Mouse (Mus musculus): ENCODE data around the gene Lrp10. TPM values are rescaled to one million over a fixed set of nuclear protein-coding genes. Genes with fewer than 3 reads are reported as not detected.
A peak's percentile ranks its signal among the peaks of the same experiment; 100 is the strongest.

The Lrp10 gene
- polyA plus RNA-seq, 1 experiment from 2014 or later: 55.8 TPM

GRCm38 (mm10) chr14:54454669-54455528 lies 9.0 kb upstream of the Lrp10 start:
- Histone ChIP-seq H3K4me1 (replicated peaks) (no peaks in the 10 kb centered on the region), H3K4me3 (no peak overlapping the region), H3K9ac (no peak overlapping the region), H3K4me2 (no peak overlapping the region), H3K36me3 (no peaks in the 10 kb centered on the region), H3K27ac (ENCODE audit: poor library complexity, severe bottlenecking) (no peak overlapping the region), H3K9me3 (replicated peaks) (no peaks in the 10 kb centered on the region), H3K27me3 (replicated peaks) (no peaks in the 10 kb centered on the region; the same call in 1 of the 2 replicates)
- ATAC-seq (ENCODE audit: insufficient number of reproducible peaks, low FRiP score): no peak
- 61% methylated on average over 11 of the region's 11 CpGs for WGBS

- WGBS: 72% methylated on average over 14 of the region's 14 CpGs
These were observed 5.9 kb upstream of the Lrp10 start for GRCm38 (mm10) chr14:54457907-54458569.

DNA sequence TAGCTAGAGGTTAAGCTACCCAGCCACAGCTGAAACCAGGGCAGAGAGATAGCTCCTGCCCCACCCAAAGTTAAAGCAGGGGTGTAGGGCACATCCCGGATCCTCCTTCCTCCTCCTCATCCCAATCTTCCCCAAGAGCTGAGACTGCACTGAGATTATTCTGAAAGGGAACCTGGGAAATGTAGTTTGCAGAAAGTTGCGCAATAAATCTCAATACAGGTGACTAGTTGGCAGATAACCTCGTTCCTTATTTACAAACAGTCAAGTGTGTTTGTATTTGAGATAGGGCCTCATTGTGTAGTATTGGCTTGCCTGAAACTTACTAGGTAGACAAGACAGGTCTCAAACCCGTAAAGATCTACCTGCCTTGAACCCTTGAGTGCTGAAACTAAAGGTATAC lies 1.8 kb upstream of the Lrp10 start:
- 82% methylated on average over 4 of the region's 4 CpGs for WGBS
- H3K36me3 ChIP-seq: peaks cover 16% of the 10 kb centered on the region
- no peak overlapping the region for H3K4me2 ChIP-seq
- H3K9me3 ChIP-seq (replicated peaks): no peaks in the 10 kb centered on the region
- no peak overlapping the region for H3K9ac ChIP-seq
- H3K27me3 ChIP-seq (replicated peaks): no peaks in the 10 kb centered on the region
- no peak overlapping the region for H3K4me3 ChIP-seq
- peaks cover 9% of the 10 kb centered on the region; the same call in 1 of the 2 replicates for H3K4me1 ChIP-seq (replicated peaks)
- H3K27ac ChIP-seq (ENCODE audit: poor library complexity, severe bottlenecking): no peak overlapping the region
- no peak for ATAC-seq (ENCODE audit: insufficient number of reproducible peaks, low FRiP score)

More at GRCm38 (mm10) chr14:54457907-54458569, 5.9 kb upstream of the Lrp10 start:
- Histone ChIP-seq H3K4me1 (replicated peaks) (no peaks in the 10 kb centered on the region), H3K27me3 (replicated peaks) (no peaks in the 10 kb centered on the region), H3K27ac (ENCODE audit: poor library complexity, severe bottlenecking) (no peak overlapping the region), H3K4me2 (no peak overlapping the region), H3K9me3 (replicated peaks) (no peaks in the 10 kb centered on the region), H3K4me3 (no peak overlapping the region), H3K36me3 (no peaks in the 10 kb centered on the region), H3K9ac (no peak overlapping the region)
- ATAC-seq (ENCODE audit: insufficient number of reproducible peaks, low FRiP score): no peak

- Histone ChIP-seq H3K4me2 (peak overlapping the region; percentile 83), H3K4me3 (peak overlapping the region; percentile 81), H3K4me1 (replicated peaks) (peaks cover 12% of the 10 kb centered on the region; the same call in 1 of the 2 replicates), H3K27ac (ENCODE audit: poor library complexity, severe bottlenecking) (peak overlapping the region; percentile 45; the same call in 1 of the 2 replicates), H3K9me3 (replicated peaks) (no peaks in the 10 kb centered on the region), H3K27me3 (replicated peaks) (no peaks in the 10 kb centered on the region), H3K9ac (peak overlapping the region; percentile 90; the same call in 1 of the 2 replicates), H3K36me3 (peaks cover 28% of the 10 kb centered on the region)
- 15% methylated on average over 12 of the region's 12 CpGs for WGBS
- ATAC-seq (ENCODE audit: insufficient number of reproducible peaks, low FRiP score): no peak
These were observed 604 bp upstream of the Lrp10 start for GRCm38 (mm10) chr14:54463108-54463958.

DNA sequence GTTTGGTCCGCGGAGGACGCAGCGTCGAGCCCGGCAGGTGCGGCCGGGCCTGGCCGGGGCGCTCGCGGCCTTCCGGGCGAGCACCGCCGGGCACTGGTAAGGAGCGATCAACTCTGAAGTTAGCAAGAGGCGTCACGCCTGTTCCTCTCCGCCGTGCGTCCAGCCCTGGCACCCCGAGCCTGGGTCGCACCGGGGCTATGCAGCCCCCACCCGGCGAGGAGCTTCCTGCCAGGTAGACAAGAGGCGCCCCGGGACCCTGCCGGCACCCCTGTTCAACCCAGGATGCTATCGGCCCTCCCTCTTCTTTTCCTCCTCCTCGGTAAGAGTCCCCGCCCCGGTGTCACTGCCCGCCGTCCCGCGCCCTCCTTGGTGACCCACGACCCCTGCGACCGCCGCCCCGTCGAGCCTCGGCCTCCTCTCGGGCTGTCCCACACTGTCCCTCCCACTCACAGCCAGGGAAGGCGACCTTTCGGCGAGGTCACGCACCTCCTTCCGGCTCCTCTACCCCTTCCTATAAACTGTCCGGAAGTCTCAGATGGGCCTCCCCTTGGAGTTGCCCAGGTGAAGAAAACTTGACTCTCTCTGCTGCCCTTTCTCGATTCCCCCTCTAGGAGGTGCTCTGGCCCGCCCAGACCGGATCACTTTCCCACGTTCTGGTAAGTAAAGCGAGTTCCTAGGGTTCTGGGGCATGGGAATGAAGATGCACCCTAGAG lies 512 bp downstream of the Lrp10 start:
- peak; percentile 78 for ATAC-seq (ENCODE audit: insufficient number of reproducible peaks, low FRiP score)
- H3K9ac ChIP-seq: peak overlapping the region; percentile 90
- under 1% methylated on average over 55 of the region's 57 CpGs for WGBS

DNA sequence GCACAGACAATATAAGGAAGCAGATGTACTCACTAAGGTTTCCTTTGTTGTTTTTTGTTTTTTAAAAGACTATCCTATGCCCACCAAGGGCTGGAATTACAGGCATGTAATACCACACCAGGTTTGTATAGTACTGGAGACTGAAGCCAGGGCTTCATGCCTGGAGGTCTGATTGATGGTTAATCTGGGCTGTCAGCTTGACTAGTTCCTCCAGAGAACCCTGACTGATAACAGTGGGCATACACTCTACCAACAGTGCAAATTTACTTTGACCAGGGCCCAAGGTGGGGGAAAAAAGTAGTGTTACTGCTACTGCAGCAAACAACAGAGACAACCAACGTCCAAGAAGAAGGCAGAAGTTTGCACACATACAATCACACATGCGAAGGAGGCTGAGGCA lies 7.5 kb downstream of the Lrp10 start:
- Histone ChIP-seq H3K36me3 (peaks cover 52% of the 10 kb centered on the region), H3K27ac (ENCODE audit: poor library complexity, severe bottlenecking) (no peak overlapping the region), H3K9ac (no peak overlapping the region), H3K4me1 (replicated peaks) (peaks cover 11% of the 10 kb centered on the region), H3K9me3 (replicated peaks) (no peaks in the 10 kb centered on the region), H3K27me3 (replicated peaks) (no peaks in the 10 kb centered on the region), H3K4me2 (no peak overlapping the region), H3K4me3 (no peak overlapping the region)
- 93% methylated on average over 2 of the region's 2 CpGs for WGBS
- ATAC-seq (ENCODE audit: insufficient number of reproducible peaks, low FRiP score): no peak

More for the DNA sequence above, 512 bp downstream of the Lrp10 start:
- H3K9me3 ChIP-seq (replicated peaks): no peaks in the 10 kb centered on the region
- peaks cover 39% of the 10 kb centered on the region for H3K36me3 ChIP-seq
- H3K4me2 ChIP-seq: peak overlapping the region; percentile 83
- no peaks in the 10 kb centered on the region for H3K27me3 ChIP-seq (replicated peaks)
- peak overlapping the region; percentile 83 for H3K27ac ChIP-seq (ENCODE audit: poor library complexity, severe bottlenecking)
- H3K4me3 ChIP-seq: peak overlapping the region; percentile 81
- peaks cover 12% of the 10 kb centered on the region; the same call in 1 of the 2 replicates for H3K4me1 ChIP-seq (replicated peaks)

GRCm38 (mm10) chr14:54472671-54473070 lies 8.7 kb downstream of the Lrp10 start:
- Histone ChIP-seq H3K9ac (no peak overlapping the region), H3K27me3 (replicated peaks) (peaks cover 4% of the 10 kb centered on the region), H3K4me1 (replicated peaks) (peaks cover 15% of the 10 kb centered on the region), H3K36me3 (peaks cover 41% of the 10 kb centered on the region), H3K9me3 (replicated peaks) (no peaks in the 10 kb centered on the region), H3K4me3 (no peak overlapping the region), H3K4me2 (no peak overlapping the region), H3K27ac (ENCODE audit: poor library complexity, severe bottlenecking) (no peak overlapping the region)
- ATAC-seq (ENCODE audit: insufficient number of reproducible peaks, low FRiP score): no peak
- 62% methylated on average over 5 of the region's 5 CpGs for WGBS

GRCm38 (mm10) chr14:54474744-54475143 lies 10.8 kb downstream of the Lrp10 start:
- peaks cover 20% of the 10 kb centered on the region for H3K36me3 ChIP-seq
- no peak overlapping the region for H3K27ac ChIP-seq (ENCODE audit: poor library complexity, severe bottlenecking)
- no peak overlapping the region for H3K4me3 ChIP-seq
- no peak for ATAC-seq (ENCODE audit: insufficient number of reproducible peaks, low FRiP score)
- H3K4me1 ChIP-seq (replicated peaks): peaks cover 24% of the 10 kb centered on the region
- 62% methylated on average over 5 of the region's 5 CpGs for WGBS
- H3K9ac ChIP-seq: no peak overlapping the region
- no peak overlapping the region for H3K4me2 ChIP-seq
- H3K9me3 ChIP-seq (replicated peaks): no peaks in the 10 kb centered on the region
- H3K27me3 ChIP-seq (replicated peaks): peaks cover 21% of the 10 kb centered on the region

- under 1% methylated on average over 23 of the region's 23 CpGs for WGBS
- H3K9me3 ChIP-seq (replicated peaks): no peaks in the 10 kb centered on the region
- ATAC-seq (ENCODE audit: insufficient number of reproducible peaks, low FRiP score): peak; percentile 68
These were observed 12.3 kb downstream of the Lrp10 start, which contains the start of gene Rem2 for GRCm38 (mm10) chr14:54475941-54476844. TSS of gene Rem2 (plus strand) at chr14:54476100.

More at GRCm38 (mm10) chr14:54475941-54476844, 12.3 kb downstream of the Lrp10 start, which contains the start of gene Rem2:
- H3K36me3 ChIP-seq: peaks cover 7% of the 10 kb centered on the region; the same call in 1 of the 2 replicates
- no peak within 1 kb of the TSS for H3K27ac ChIP-seq (ENCODE audit: poor library complexity, severe bottlenecking)
- peaks cover 24% of the 10 kb centered on the region for H3K4me1 ChIP-seq (replicated peaks)
- peak within 1 kb of the TSS; percentile 78 for H3K4me2 ChIP-seq
- peak within 1 kb of the TSS; percentile 47 for H3K9ac ChIP-seq
- H3K27me3 ChIP-seq (replicated peaks): peaks cover 30% of the 10 kb centered on the region
- peak within 1 kb of the TSS; percentile 45 for H3K4me3 ChIP-seq
